Mouse (Mus musculus): ENCODE results near the gene Trib2.

DNA sequence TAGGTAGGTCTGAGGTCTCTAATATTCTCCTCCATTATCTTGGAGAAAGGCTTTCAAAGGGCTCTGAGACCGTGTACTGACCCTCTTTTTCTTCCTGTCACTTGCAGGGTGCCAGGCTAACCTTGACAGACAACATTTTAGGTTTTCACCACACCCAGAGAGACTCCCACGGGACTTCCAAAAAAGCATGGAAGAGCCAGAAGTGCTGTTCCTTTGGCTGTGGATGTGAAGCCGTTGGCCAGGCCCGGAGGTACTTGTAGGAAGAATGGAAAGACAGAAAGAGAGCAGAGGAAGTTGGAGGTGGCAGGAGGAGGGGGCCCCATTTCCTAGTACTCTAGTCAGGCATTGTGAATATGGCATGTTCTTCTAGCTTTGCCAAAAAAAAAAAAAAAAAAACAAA, 56.0 kb downstream of the Trib2 start:
- TF ChIP-seq CTCF (IDR thresholded peaks at IDR 0.05; ENCODE audit: extremely low read depth, insufficient read depth, insufficient read length, insufficient replicate concordance) (no peak), POLR2A (IDR thresholded peaks at IDR 0.05; ENCODE audit: low read depth, low read length) (no peak)

All from spleen, adult 2 months (tissue).